Mouse (Mus musculus) hindbrain, embryonic 15.5 days (tissue): ENCODE data around the gene P4ha2. TPM values are rescaled to one million over a fixed set of nuclear protein-coding genes. Genes with fewer than 3 reads are reported as not detected.

Source experiments
- ATAC-seq: fragments of 200-750 bp; cut with Nextera tagmentation; 2 replicates; pipeline ENCODE4 v1.8.0; 2017; ENCODE audit warnings: low read depth, moderate number of reproducible peaks, moderate TSS enrichment; ENCODE audit not compliant: low FRiP score
- H3K27ac ChIP-seq: fragments of 300-500 bp; sonication (generic); replicated peaks from 2 replicates; pipeline ENCODE4 v1.5.1; 2015; ENCODE audit warnings: mild to moderate bottlenecking, inconsistent platforms
- H3K27me3 ChIP-seq: fragments of 300-500 bp; sonication (generic); 2 replicates; pipeline ENCODE4 v1.6.1; 2015; ENCODE audit warnings: control low read depth, inconsistent platforms
- H3K36me3 ChIP-seq: fragments of 300-500 bp; sonication (generic); 2 replicates; pipeline ENCODE4 v1.6.1; 2015; ENCODE audit warnings: control low read depth, inconsistent platforms
- H3K4me1 ChIP-seq: fragments of 300-500 bp; sonication (generic); replicated peaks from 2 replicates; pipeline ENCODE4 v1.6.1; 2015; ENCODE audit warnings: control low read depth, inconsistent platforms
- H3K4me2 ChIP-seq: fragments of 300-500 bp; sonication (generic); 2 replicates; pipeline ENCODE4 v1.6.1; 2015; ENCODE audit warnings: moderate library complexity, mild to moderate bottlenecking, inconsistent platforms
- H3K4me3 ChIP-seq: fragments of 300-500 bp; sonication (generic); 2 replicates; pipeline ENCODE4 v1.5.1; 2015; ENCODE audit warnings: mild to moderate bottlenecking, inconsistent platforms
- H3K9ac ChIP-seq: fragments of 300-500 bp; sonication (generic); 2 replicates; pipeline ENCODE4 v1.6.1; 2015; ENCODE audit warnings: inconsistent platforms
- H3K9me3 ChIP-seq: fragments of 300-500 bp; sonication (generic); 2 replicates; pipeline ENCODE4 v1.6.1; 2016; ENCODE audit warnings: control low read depth, inconsistent platforms
- WGBS: fragments of 180-500 bp; shearing (Covaris S2); methylation state at CpG from one replicate; pipeline ENCODE4 v1.1.7; 2015; 5-methylcytosine and 5-hydroxymethylcytosine counted together
- polyA plus RNA-seq: library from polyadenylated mRNA; unstranded; fragments of >200 nt; fragmentation: Nextera tagmentation; extraction: Ambion mirVana; gene quantifications from 2 replicates; pipeline ENCODE4 v1.2.1, GENCODE M21; 2015

Gene P4ha2
- polyA plus RNA-seq, 1 experiment from 2014 or later = 9.2 TPM

DNA sequence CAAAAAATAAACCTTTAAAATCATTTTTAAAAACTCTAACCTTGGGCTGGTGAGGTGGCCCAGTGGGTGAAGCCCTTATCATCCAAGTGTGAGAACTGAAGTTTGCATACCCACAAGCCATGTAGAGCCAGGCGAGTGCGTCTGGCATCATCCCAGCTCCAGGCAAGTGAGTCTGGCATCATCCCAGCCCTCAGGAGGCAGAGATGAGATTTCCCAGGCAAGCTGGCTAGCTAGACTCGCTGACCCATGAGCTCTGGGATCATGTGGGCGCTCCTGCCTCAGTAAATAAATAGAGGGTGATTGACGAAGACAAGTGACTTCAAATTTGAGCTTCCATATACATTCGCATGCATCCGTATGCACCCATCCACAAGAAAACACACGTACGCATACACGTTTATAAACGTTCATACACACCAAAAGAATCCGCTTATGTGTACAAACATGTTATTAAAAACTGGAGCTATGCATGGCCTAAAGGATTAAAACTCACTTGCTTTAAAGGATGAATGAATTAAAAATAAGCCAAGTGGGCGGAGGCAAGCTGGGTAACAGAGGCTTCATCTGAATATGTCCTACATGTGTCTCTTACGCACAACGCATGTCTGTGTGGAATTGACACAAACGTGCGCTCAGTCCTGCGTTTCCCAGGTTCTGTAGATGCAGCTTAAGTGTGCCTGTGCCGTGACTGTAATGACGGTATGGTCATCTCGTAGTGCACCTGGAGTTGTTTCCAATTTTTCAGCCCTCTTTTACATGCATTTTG, 12.3 kb downstream of the P4ha2 start:
- Histone ChIP-seq H3K9me3 (no peaks in the 10 kb centered on the region), H3K4me3 (no peak overlapping the region), H3K27me3 (no peaks in the 10 kb centered on the region), H3K27ac (peak overlapping the region; percentile 82), H3K4me1 (peaks cover 45% of the 10 kb centered on the region), H3K4me2 (no peak overlapping the region), H3K36me3 (no peaks in the 10 kb centered on the region), H3K9ac (no peak overlapping the region)
- WGBS = 62% methylated on average over 21 of the region's 21 CpGs
- ATAC-seq = no peak

DNA sequence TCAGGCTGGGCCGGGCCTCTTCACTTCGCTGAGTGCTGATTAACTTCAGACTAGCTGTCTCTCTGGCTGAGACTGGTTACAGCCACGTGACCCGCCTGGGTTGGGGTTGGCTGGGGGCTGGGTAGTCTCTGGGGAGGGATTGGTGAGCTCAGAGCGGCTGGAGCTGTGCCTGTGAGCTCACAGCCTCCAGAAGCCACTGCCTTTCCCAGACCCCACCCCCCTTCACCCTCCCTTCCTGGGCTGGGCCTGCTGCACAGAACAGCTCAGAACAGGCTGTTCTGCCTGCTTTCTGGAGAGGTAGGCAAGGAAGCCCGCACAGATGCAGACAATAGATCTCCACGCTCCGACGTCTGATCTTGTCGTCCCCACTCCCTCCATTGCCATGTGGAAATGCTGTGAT, 13.0 kb downstream of the P4ha2 start:
- Histone ChIP-seq H3K27me3 (no peaks in the 10 kb centered on the region), H3K4me3 (peak overlapping the region; percentile 13; the same call in 1 of the 2 replicates), H3K4me1 (peaks cover 43% of the 10 kb centered on the region), H3K27ac (peak overlapping the region; percentile 82), H3K9me3 (no peaks in the 10 kb centered on the region), H3K9ac (peak overlapping the region; percentile 31; the same call in 1 of the 2 replicates), H3K4me2 (peak overlapping the region; percentile 39), H3K36me3 (no peaks in the 10 kb centered on the region)
- ATAC-seq = peak; percentile 96
- 0% methylated on average over 10 of the region's 10 CpGs for WGBS

DNA sequence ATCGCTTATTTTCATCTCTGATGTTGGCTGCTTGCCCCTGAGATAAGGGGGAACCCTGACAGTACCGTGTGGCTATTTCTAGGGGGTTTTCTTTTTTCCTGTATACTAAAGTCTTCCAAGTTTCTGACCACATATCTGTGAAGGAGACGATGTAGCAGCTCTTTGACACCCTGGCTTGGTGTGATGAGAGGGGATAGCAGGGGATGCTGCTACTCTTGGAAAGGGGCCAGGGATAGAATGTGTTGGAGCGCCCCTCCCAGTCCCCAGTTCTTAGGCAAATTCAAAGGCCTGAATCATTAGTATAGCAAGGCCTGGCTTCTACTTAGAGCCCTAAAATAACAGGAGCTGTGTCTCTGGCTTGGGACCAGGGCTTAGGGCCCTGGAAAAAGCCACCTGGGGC, 13.5 kb downstream of the P4ha2 start:
- H3K4me1 ChIP-seq = peaks cover 43% of the 10 kb centered on the region
- no peaks in the 10 kb centered on the region for H3K27me3 ChIP-seq
- no peaks in the 10 kb centered on the region for H3K9me3 ChIP-seq
- H3K27ac ChIP-seq = peak overlapping the region; percentile 82
- ATAC-seq = peak; percentile 16; the same call in 1 of the 2 replicates
- WGBS = 18% methylated on average over 4 of the region's 4 CpGs
- H3K4me2 ChIP-seq = peak overlapping the region; percentile 39
- peak overlapping the region; percentile 13; the same call in 1 of the 2 replicates for H3K4me3 ChIP-seq
- no peaks in the 10 kb centered on the region for H3K36me3 ChIP-seq
- H3K9ac ChIP-seq = peak overlapping the region; percentile 31; the same call in 1 of the 2 replicates

DNA sequence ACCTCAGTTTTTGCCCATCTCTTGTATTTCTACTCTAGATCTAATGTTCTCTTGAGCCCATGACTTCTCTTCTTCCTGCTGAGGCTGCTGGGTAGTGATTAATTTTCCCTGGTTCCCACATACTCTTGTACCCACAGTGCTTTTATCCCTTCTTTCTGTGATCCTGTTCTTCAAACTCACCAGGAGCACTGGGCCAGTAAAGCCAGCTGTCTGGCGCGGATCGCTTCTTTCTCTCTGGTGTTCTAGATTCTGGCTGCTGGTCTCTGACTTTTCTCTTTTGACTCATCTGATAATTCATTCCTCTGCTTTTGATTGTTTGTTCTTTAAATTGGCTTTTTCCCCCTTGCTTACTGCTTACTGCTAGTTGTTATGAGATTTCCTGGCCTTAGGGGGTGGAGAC, 14.9 kb downstream of the P4ha2 start:
- no peaks in the 10 kb centered on the region for H3K9me3 ChIP-seq

DNA sequence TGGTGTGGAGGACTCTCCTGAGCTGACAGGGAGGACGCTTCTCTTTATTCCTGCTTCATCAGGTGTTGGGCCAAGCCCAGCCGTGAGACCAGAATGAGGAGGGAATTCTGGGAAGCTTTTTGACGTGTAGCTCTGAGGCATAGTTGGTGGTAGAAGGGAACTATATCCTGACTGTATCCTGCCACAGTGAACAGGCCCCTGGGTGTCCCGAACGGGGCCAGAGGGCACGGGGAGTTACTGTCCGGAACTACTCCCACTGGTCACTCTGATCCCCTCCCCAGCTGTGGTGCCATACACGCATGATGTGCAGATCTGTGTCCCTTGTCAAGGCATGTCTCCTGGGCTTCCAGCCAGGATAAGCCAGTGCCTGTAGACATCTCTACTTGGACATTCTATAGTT, 15.4 kb downstream of the P4ha2 start:
- Histone ChIP-seq H3K4me2 (no peak overlapping the region), H3K9ac (no peak overlapping the region), H3K36me3 (no peaks in the 10 kb centered on the region), H3K4me1 (peaks cover 43% of the 10 kb centered on the region), H3K4me3 (no peak overlapping the region), H3K9me3 (no peaks in the 10 kb centered on the region), H3K27ac (no peak overlapping the region), H3K27me3 (no peaks in the 10 kb centered on the region)
- 89% methylated on average over 8 of the region's 8 CpGs for WGBS
- no peak for ATAC-seq

More for the DNA sequence above, 14.9 kb downstream of the P4ha2 start:
- Histone ChIP-seq H3K4me3 (no peak overlapping the region), H3K36me3 (no peaks in the 10 kb centered on the region), H3K27ac (no peak overlapping the region), H3K9ac (no peak overlapping the region), H3K4me1 (peaks cover 43% of the 10 kb centered on the region), H3K27me3 (no peaks in the 10 kb centered on the region), H3K4me2 (no peak overlapping the region)
- WGBS = 93% methylated on average over 3 of the region's 3 CpGs
- no peak for ATAC-seq

DNA sequence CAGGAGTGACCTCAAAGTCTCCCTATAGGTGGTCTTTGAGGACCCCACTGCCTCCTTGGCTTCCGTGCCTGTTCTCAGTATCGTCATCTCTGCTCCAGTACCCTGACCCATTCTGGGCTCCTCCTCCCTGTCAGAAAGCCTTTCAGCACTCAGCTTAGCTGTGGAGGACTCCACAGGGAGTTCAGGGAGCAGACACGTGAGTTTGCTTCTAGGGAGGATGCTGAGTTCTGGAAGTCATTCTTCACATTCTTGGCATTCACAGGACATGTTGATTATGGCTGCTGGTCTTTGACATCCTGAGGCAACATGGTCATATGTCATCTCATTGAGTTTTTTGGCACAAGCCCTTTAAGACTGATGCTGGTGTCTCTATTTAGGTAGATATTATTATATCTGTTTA, 16.0 kb downstream of the P4ha2 start:
- ATAC-seq = no peak
- Histone ChIP-seq H3K4me2 (no peak overlapping the region), H3K27me3 (no peaks in the 10 kb centered on the region), H3K9me3 (no peaks in the 10 kb centered on the region), H3K36me3 (no peaks in the 10 kb centered on the region), H3K4me3 (no peak overlapping the region), H3K9ac (no peak overlapping the region), H3K4me1 (peaks cover 43% of the 10 kb centered on the region), H3K27ac (no peak overlapping the region)
- WGBS = 41% methylated on average over 3 of the region's 3 CpGs

DNA sequence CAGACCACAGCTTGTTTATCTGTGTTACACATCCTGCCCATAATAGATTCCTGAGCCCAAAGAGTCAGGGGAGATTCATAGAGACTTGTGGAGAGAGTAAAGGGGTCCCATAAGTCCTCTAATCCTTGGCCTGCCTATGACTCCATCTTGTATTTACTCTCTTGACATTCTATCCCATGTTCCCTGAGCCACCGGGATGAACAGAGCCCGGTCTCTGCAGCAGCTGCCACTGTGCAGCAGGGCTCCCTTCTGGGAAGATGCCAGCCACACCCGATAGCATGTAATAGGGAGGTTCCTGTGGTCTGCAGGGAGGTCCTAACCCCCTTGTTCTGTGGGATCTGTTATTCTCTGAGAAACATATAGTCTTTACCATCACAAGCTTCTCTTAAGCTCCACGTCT, 16.5 kb downstream of the P4ha2 start:
- Histone ChIP-seq H3K9ac (no peak overlapping the region), H3K4me1 (peaks cover 41% of the 10 kb centered on the region), H3K27me3 (no peaks in the 10 kb centered on the region), H3K27ac (no peak overlapping the region), H3K9me3 (no peaks in the 10 kb centered on the region), H3K36me3 (no peaks in the 10 kb centered on the region), H3K4me3 (no peak overlapping the region), H3K4me2 (no peak overlapping the region)
- 62% methylated on average over 4 of the region's 4 CpGs for WGBS
- ATAC-seq = no peak

DNA sequence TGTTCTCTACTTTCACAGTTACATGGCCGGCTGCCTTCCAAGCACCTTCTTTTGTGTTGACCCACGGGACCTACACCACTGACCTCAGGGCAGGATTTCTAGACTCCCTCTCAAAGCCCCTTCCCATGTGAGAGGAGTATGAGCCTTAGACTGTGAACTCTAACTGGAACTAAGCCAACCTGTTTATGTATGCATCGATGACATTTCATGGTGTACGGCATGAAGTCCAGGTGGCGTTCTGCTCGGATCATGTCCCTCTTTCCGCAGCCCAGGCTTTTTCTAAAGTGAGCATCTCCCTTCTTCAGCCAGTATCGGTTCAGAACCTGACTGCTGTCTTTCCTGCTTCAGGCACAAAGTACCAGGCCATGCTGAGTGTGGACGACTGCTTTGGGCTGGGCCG, 17.2 kb downstream of the P4ha2 start:
- Histone ChIP-seq H3K27ac (no peak overlapping the region), H3K9me3 (no peaks in the 10 kb centered on the region), H3K36me3 (no peaks in the 10 kb centered on the region), H3K27me3 (no peaks in the 10 kb centered on the region), H3K4me1 (peaks cover 35% of the 10 kb centered on the region), H3K4me2 (no peak overlapping the region), H3K9ac (no peak overlapping the region), H3K4me3 (no peak overlapping the region)
- no peak for ATAC-seq
- 75% methylated on average over 10 of the region's 10 CpGs for WGBS

DNA sequence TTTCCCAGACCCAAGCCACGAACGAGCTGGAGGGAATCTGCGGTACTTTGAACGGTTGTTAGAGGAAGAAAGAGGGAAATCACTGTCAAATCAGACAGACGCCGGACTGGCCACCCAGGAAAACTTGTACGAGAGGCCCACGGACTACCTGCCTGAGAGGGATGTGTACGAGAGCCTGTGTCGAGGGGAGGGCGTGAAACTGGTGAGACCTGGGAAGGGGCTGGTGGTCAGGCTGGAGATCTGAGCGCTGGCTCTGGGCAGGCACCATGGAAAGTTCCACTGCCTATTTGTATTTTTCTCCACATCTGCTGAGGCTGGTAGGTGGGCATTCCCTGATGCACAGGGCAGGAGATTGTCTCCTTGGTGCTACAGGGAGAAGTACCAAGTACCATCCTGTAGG, 19.2 kb downstream of the P4ha2 start:
- no peaks in the 10 kb centered on the region for H3K9me3 ChIP-seq
- WGBS = 93% methylated on average over 12 of the region's 12 CpGs
- no peak overlapping the region for H3K27ac ChIP-seq
- no peak overlapping the region for H3K9ac ChIP-seq
- no peak overlapping the region for H3K4me2 ChIP-seq
- no peak for ATAC-seq
- no peaks in the 10 kb centered on the region for H3K36me3 ChIP-seq
- no peaks in the 10 kb centered on the region for H3K27me3 ChIP-seq
- H3K4me3 ChIP-seq = no peak overlapping the region
- peaks cover 29% of the 10 kb centered on the region for H3K4me1 ChIP-seq

DNA sequence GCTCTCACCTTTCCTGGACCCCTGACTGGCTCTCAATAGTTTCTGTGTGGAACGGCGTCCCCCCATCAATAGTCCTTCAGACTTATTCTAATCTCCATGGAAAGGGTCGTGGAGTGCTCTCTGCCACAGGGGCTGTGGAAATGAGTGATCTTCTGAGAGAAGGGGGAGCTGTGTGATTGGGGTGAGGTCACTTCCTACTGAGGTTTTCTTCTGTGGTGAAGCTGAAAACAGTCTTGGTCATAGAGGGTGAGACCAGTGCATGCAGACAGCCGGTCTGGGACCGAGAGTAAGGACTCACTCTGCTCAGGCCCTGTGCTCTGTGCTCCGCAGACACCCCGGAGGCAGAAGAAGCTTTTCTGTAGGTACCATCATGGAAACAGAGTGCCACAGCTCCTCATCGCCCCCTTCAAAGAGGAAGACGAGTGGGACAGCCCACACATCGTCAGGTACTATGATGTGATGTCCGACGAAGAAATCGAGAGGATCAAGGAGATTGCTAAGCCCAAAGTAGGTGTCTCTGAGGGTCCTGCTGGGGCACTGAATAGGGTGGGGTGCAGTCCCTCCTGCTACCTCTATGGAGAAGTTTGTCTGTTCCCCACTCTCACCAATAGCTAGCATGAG, 20.0 kb downstream of the P4ha2 start:
- Histone ChIP-seq H3K4me1 (peaks cover 26% of the 10 kb centered on the region), H3K36me3 (no peaks in the 10 kb centered on the region), H3K27ac (no peak overlapping the region), H3K4me3 (no peak overlapping the region), H3K4me2 (no peak overlapping the region), H3K9ac (no peak overlapping the region), H3K27me3 (no peaks in the 10 kb centered on the region), H3K9me3 (no peaks in the 10 kb centered on the region)
- ATAC-seq = no peak
- 86% methylated on average over 13 of the region's 13 CpGs for WGBS

DNA sequence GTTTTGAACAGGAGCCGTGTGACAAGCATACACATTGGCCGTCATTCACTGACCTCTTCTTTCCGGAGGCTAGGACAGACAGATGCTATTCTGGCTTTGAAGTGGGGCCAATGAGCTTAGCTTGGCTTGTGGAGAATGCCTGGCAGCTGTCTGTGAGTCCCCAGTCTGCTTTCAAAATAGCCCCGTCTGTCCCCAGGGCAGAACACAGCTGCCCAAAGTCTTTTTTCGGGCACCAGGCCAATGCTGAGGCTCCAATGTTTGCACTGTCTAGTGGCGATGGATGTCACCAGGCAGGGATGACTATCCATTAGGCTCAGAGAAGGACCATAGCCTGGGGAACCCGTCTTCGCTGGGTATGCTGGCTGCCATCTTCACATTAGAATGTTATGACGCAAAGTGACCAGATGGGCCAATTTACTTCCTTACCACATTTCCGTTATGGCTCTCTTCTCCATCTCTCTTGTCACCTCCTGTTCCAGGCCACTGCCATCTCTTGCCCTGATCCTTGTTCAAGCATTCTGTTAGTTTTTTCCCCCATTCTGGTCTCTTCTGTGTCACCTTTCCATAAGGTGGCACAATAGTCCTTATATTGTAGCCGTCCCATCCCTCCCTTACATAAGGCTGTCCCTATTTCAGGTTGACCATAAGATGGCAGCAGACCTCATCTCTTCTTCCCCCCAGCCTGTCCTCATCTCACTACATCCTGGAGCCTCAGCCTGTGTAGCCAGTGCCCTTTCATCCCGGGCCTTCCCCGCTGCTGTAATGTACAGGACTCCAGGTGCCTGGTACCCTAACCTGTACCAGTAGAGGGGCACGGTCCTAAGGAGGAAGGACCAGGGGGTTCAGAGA, 22.7 kb downstream of the P4ha2 start:
- peaks cover 24% of the 10 kb centered on the region for H3K4me1 ChIP-seq
- peak; percentile 88 for ATAC-seq
- H3K27me3 ChIP-seq = no peaks in the 10 kb centered on the region
- H3K9me3 ChIP-seq = no peaks in the 10 kb centered on the region
- H3K4me2 ChIP-seq = no peak overlapping the region
- no peaks in the 10 kb centered on the region for H3K36me3 ChIP-seq
- 44% methylated on average over 14 of the region's 14 CpGs for WGBS
- H3K27ac ChIP-seq = 0 out of 2 replicates have a peak overlapping the region, but pooled peaks have one; percentile 3
- H3K4me3 ChIP-seq = no peak overlapping the region
- no peak overlapping the region for H3K9ac ChIP-seq
